Mouse (Mus musculus): ENCODE results near the gene Tceal1.

DNA sequence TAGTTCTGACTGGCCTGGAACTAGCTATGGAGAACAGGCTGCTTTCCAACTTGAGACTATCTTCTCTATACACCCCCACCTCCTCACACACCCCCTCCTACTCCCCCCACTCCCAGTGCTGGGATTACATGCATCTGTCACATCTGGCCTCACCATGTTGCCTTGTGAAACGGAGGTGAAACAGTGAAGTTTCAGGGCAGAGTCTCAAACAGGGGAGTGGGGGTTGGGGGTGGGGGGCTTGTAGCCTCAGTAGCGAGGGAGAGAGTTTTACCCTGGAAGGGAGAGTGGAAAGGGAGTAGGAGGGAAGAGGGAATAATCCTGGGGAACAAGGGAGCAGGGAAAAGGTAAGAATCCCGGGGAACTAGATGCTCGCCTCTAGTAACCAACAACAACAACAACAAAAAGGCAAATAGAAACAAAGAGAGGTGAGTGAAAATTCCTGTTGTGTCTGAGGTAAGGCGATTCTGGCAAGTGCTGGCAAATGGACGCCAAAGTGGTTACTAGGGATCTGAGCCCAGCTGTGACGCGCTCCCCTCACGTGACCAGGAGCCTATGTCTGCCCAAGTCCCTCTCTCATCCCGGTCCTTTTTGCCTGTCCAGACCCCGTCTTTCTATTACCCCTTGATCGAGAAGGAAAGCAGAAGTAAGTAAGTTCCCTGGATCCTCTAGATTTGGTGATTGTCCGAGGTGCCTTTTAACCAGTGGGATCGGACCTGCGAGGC lies at the start of gene Tceal1:
- TF ChIP-seq POLR2A (IDR thresholded peaks at IDR 0.05; ENCODE audit: insufficient read length, low read depth), result no peak
- no peak for TF ChIP-seq MYOD1 (IDR thresholded peaks at IDR 0.05; ENCODE audit: control insufficient read depth in 1 of 3, insufficient read length in 2 of 3, low read depth in 2 of 3)
- TF ChIP-seq USF1 (IDR thresholded peaks at IDR 0.05; ENCODE audit: low read depth), result peak; percentile 88
- no peak for TF ChIP-seq E2F4 (IDR thresholded peaks at IDR 0.05; ENCODE audit: insufficient read depth)
- TF ChIP-seq POLR2AphosphoS2 (IDR thresholded peaks at IDR 0.05; ENCODE audit: insufficient read length, low read depth), result no peak
- no peak for TF ChIP-seq TCF3 (IDR thresholded peaks at IDR 0.05; ENCODE audit: insufficient read length, low read depth)

Measured in myocyte (in vitro differentiated cells).